Mouse (Mus musculus) embryonic fibroblast, embryonic 13.5 days (primary cell): Measurements from ENCODE around the gene Apoc2. TPM values are rescaled to one million over a fixed set of nuclear protein-coding genes. Genes with fewer than 3 reads are reported as not detected.
A peak's percentile ranks its signal among the peaks of the same experiment; 100 is the strongest.

Experiments used
- H3K27ac ChIP-seq: 2 replicates; pipeline ENCODE4 v1.5.1; 2012; ENCODE audit warnings: low read length, control low read depth, inconsistent platforms; ENCODE audit not compliant: insufficient read depth
- H3K4me1 ChIP-seq: 2 replicates; pipeline ENCODE4 v1.6.1; 2011; ENCODE audit warnings: low read length; ENCODE audit not compliant: control insufficient read depth, insufficient read depth
- H3K4me3 ChIP-seq: 2 replicates; pipeline ENCODE4 v1.5.1; 2011; ENCODE audit warnings: mild to moderate bottlenecking, control low read depth, low read length; ENCODE audit not compliant: insufficient read depth
- CTCF ChIP-seq: IDR thresholded peaks from 2 replicates; pipeline ENCODE4 v1.5.1; 2011; ENCODE audit warnings: mild to moderate bottlenecking, control low read depth, low read length, moderate library complexity, borderline replicate concordance; ENCODE audit not compliant: insufficient read depth
- POLR2A ChIP-seq: IDR thresholded peaks from 2 replicates; pipeline ENCODE4 v1.6.1; 2011; ENCODE audit warnings: low read depth, mild to moderate bottlenecking, control low read depth, low read length, moderate library complexity
- polyA plus RNA-seq: library from polyadenylated mRNA; stranded (reverse); fragments of >200 nt; gene quantifications from 2 replicates; pipeline ENCODE4 v1.2.4, GENCODE M21; 2011; ENCODE audit warnings: low read depth; ENCODE audit not compliant: missing spikeins, insufficient read length

Gene Apoc2
- polyA plus RNA-seq, 1 experiment = not detected

GRCm38 (mm10) chr7:19664955-19665841 lies 12.5 kb downstream of the Apoc2 start, which contains the start of gene Clptm1:
Clptm1 (minus strand) TSS chr7:19665033.
- no peak for TF ChIP-seq CTCF
- TF ChIP-seq POLR2A = peak; percentile 69
- Histone ChIP-seq H3K4me3 (peak within 1 kb of the TSS; percentile 88), H3K4me1 (no peaks in the 10 kb centered on the region; the same call in 1 of the 2 replicates), H3K27ac (peak within 1 kb of the TSS; percentile 97)

DNA sequence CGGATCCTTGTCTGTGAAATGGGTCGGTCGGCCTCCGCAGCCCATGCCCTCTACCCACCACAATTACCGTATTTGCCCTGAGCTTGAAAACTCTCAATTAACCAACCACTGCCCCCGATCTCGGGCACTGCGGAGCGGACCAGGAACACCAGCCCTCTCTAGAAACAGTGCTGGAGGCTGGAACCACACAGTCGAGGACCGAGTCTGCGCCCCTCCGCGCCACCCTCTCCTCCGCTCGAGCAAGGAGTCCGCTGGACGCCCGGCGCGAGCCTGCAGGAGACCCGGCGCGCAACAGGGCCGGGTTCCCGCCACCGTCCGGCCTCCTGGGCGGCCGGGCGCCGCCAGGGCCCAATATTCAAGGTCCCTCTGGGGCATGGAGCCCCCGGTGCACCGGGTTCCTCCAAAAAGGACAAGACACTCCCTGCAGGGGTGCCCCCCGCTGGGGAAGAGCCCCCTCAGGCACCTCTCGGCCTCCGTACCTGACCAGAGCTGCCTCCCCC lies 13.2 kb downstream of the Apoc2 start:
- peak overlapping the region; percentile 88 for H3K4me3 ChIP-seq
- TF ChIP-seq CTCF (no peak), POLR2A (no peak)
- H3K4me1 ChIP-seq = no peaks in the 10 kb centered on the region; the same call in 1 of the 2 replicates
- H3K27ac ChIP-seq = no peak overlapping the region

DNA sequence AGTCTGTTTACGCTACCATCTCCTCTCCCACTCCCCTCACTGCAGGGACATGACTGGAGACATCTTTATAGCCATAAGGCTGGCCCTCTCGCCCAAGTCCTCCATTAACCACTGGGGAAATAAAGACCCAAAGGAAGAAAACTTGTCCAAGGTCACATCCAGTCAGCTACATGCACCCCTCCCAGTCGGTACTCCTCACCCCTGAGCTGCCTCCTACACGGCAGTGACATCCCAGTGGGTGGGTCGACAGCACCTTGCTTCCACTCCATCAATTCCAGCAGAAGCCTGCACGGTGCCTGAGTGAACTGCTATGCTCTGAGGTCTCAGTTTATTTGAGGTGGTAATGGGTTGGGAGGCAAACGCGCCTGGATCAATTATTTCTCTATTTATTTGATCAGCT lies 13.8 kb downstream of the Apoc2 start:
- TF ChIP-seq CTCF (no peak), POLR2A (no peak)
- Histone ChIP-seq H3K4me1 (no peaks in the 10 kb centered on the region; the same call in 1 of the 2 replicates), H3K4me3 (peak overlapping the region; percentile 88), H3K27ac (no peak overlapping the region)

DNA sequence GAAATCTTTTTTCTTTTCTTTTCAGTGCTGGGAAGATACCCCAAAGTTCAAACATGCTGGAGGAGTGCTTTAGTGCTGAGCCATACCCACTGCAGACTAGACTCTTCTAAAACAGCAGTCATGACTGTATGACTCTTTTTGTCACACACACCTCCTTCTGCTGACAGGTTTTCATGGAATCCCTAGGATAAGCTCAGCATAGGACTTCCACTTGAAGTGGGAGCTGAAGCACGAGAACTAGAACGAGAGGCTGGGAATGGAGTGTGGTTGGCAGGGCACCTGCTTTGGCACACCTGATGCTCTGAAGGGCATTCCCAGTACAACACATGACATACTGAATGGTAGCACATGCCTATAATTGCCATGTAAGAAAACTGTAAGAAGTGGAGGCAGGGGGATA lies 25.1 kb downstream of the Apoc2 start:
- TF ChIP-seq CTCF = no peak
- no peak for TF ChIP-seq POLR2A
- Histone ChIP-seq H3K4me1 (no peaks in the 10 kb centered on the region), H3K27ac (no peak overlapping the region), H3K4me3 (no peak overlapping the region)

- H3K4me3 ChIP-seq = no peak overlapping the region
- TF ChIP-seq POLR2A (no peak), CTCF (no peak)
- H3K27ac ChIP-seq = no peak overlapping the region
- H3K4me1 ChIP-seq = no peaks in the 10 kb centered on the region
Measured at GRCm38 (mm10) chr7:19651063-19651786, 26.5 kb downstream of the Apoc2 start.

DNA sequence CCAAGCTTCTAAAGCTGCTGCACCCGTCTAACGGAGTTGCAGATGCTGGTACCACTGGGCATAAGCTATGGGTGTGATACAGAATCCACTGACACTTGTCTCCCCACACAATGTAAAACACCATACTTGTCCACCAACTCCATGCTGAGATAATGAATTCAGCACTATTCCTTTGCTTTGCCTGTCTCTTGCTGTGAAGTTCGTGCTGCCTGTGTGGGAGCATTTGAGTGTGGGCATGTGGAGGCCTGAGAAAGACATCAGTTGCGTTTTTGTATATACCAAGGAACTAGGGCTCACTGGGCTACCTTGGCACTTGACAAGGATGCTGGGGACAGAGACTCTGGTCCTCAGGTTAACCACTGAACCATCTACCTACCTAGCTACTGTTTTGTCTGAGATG lies 36.5 kb downstream of the Apoc2 start:
- Histone ChIP-seq H3K4me3 (no peak overlapping the region), H3K27ac (no peak overlapping the region), H3K4me1 (no peaks in the 10 kb centered on the region)
- TF ChIP-seq CTCF (no peak), POLR2A (no peak)

GRCm38 (mm10) chr7:19635074-19635827 lies 42.5 kb downstream of the Apoc2 start:
- H3K4me1 ChIP-seq = no peaks in the 10 kb centered on the region
- TF ChIP-seq POLR2A (no peak), CTCF (no peak)
- no peak overlapping the region for H3K4me3 ChIP-seq
- H3K27ac ChIP-seq = no peak overlapping the region

DNA sequence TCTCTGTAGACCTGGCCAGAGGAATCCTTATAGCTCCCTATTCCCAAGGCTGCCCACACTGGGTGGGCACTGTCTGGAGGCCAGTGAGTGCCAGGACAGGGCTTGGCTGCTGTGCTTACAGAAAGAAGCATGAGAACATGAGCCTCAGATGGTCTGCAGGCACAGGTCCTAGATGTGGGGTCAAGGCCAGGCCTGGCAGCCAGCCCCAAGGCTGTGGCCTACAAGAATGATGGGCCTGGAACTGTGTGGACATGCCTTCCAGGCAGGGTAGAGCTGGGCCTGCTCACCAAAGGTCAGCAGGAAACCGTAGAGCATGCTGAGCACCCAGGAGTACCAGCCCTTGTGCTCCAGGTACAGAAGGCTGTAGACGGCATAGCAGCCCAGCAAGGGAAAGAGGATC lies 43.1 kb downstream of the Apoc2 start:
- Histone ChIP-seq H3K4me3 (no peak overlapping the region), H3K27ac (no peak overlapping the region), H3K4me1 (no peaks in the 10 kb centered on the region)
- no peak for TF ChIP-seq CTCF

DNA sequence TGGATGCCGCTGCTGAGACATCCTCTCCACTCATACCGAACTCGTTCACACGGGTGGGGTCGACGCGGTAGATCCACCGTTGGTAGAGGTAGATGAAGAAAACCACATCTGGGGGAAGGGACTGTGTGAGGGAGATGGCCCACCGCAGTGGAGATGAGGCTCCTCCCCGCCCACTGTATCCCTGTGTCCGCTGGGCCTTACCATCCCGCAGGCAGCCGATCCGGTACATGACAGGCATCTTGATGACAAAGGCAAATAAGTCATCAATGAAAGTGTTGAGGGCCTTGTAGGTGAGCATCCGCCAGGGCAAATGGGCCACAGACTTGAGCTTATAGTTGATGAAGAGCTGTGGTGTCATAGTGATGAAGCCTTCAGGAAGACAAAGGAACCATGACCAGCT lies 43.9 kb downstream of the Apoc2 start:
- TF ChIP-seq CTCF (no peak), POLR2A (no peak)
- no peak overlapping the region for H3K27ac ChIP-seq

More for the DNA sequence above, 43.9 kb downstream of the Apoc2 start:
- no peaks in the 10 kb centered on the region for H3K4me1 ChIP-seq
- H3K4me3 ChIP-seq = no peak overlapping the region
